Mouse (Mus musculus) small intestine, adult 2 months (tissue): Measurements from ENCODE around the gene Aldoart2. TPM values are rescaled to one million over a fixed set of nuclear protein-coding genes. Genes with fewer than 3 reads are reported as not detected.
A peak's percentile ranks its signal among the peaks of the same experiment; 100 is the strongest.
"Not testable (repeated sequence)": the region's sequence is repeated elsewhere in the genome, so short reads cannot be mapped to it uniquely, and the experiment has no call there.

ENCODE experiments used
- H3K27ac ChIP-seq: fragments of 200-500 bp; 2 replicates; pipeline ENCODE4 v1.5.1; 2012; ENCODE audit warnings: low read depth, low read length, control low read depth, inconsistent platforms; ENCODE audit not compliant: insufficient read depth
- H3K27me3 ChIP-seq: fragments of 200-500 bp; 2 replicates; pipeline ENCODE4 v1.6.1; 2012; ENCODE audit warnings: mild to moderate bottlenecking, moderate library complexity, low read length, inconsistent platforms; ENCODE audit not compliant: control insufficient read depth, insufficient read depth
- H3K36me3 ChIP-seq: fragments of 200-500 bp; 2 replicates; pipeline ENCODE4 v1.6.1; 2012; ENCODE audit warnings: mild to moderate bottlenecking, low read length, control low read depth, inconsistent platforms; ENCODE audit not compliant: control insufficient read depth, insufficient read depth
- H3K4me1 ChIP-seq: fragments of 200-500 bp; 2 replicates; pipeline ENCODE4 v1.6.1; 2012; ENCODE audit warnings: low read length, inconsistent platforms, mixed read lengths; ENCODE audit not compliant: control insufficient read depth, insufficient read depth, insufficient read length
- H3K4me3 ChIP-seq: fragments of 200-500 bp; 2 replicates; pipeline ENCODE4 v1.5.1; 2012; ENCODE audit warnings: low read depth, mild to moderate bottlenecking, control low read depth, inconsistent platforms, low read length, moderate library complexity
- CTCF ChIP-seq: fragments of 200-500 bp; IDR thresholded peaks from 2 replicates; pipeline ENCODE4 v1.5.1; 2012; ENCODE audit warnings: low read depth, mild to moderate bottlenecking, control low read depth, inconsistent platforms, low read length, moderate library complexity, mixed read lengths; ENCODE audit not compliant: insufficient replicate concordance, insufficient read length; ENCODE audit errors: extremely low read depth
- POLR2A ChIP-seq: fragments of 200-500 bp; IDR thresholded peaks from 2 replicates; pipeline ENCODE4 v1.6.1; 2012; ENCODE audit warnings: low read depth, mild to moderate bottlenecking, control low read depth, inconsistent platforms, low read length, moderate library complexity
- WGBS: fragments of 180-500 bp; shearing (Covaris S2); methylation state at CpG from one replicate; pipeline ENCODE4 v1.1.7; 2018; 5-methylcytosine and 5-hydroxymethylcytosine counted together
- polyA plus RNA-seq: library from polyadenylated mRNA; depleted of rRNA; stranded (reverse); fragments of >200 nt; gene quantifications from 2 replicates; pipeline ENCODE4 v1.2.3, GENCODE M21; 2012

The Aldoart2 gene
- polyA plus RNA-seq, 1 experiment = not detected

DNA sequence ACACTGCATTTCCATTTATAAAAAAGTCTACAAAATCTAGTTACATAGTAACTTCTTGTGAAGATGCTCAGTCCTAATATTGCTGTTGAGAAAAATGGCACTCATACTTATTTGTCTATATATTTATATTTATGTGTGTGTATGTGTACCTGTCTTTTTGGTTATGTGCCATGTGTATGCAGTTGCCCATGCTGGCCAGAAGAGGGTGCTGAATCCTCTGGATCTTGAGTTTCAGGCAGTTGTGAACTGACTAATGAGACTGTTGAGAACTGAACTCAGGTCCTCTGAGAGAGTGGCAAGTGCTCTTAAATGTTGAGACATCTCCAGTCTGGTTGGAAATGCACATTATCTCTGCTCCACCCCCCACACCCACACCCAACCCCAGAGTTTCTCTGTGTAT, 8.1 kb downstream of the Aldoart2 start:
- Histone ChIP-seq H3K4me1 (peaks cover 5% of the 10 kb centered on the region; the same call in 1 of the 2 replicates), H3K27ac (no peak overlapping the region), H3K27me3 (peaks cover 3% of the 10 kb centered on the region; the same call in 1 of the 2 replicates), H3K36me3 (no peaks in the 10 kb centered on the region), H3K4me3 (no peak overlapping the region)
- TF ChIP-seq POLR2A (no peak), CTCF (no peak)

DNA sequence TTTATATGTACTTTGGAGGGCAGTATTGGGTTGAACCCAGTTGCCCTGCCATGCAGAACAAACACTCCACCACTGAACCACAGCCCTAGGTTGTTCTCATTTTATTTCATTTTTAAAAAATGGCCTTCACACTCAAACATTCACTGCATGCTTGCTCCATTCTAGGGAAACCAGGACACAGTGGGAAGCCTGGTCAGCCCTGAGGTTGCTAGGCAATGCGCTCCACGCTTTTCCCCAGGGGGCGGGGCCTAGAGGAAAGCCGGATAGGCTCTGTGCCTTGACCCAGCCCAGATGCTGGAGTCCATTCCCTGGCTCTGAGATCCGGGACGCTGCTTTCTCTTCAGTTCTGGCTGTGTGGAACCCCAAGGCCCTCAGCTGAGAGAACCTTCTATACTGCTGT, 8.8 kb downstream of the Aldoart2 start:
- H3K4me3 ChIP-seq = no peak overlapping the region
- 5% methylated on average over 6 of the region's 6 CpGs for WGBS

DNA sequence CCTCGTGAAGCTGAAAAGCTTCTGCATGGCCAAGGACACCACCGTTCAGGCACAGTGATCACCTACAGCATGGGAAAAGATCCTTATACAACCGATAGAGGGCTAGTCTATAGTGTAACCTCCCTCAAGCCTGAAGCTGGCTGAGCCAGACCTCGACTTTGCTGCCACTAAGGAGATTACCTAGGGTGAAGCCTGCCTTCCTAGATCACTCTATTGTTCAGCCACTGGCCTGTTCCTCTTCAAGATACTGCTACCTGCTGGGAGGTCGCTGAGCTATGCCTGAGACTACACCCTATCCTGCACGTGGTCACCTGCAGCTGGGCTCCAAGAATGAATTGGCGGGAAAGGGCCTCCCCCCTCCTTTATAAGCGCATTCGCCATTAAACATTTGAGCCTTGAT, 21.9 kb downstream of the Aldoart2 start:
- H3K27ac ChIP-seq, H3K36me3 ChIP-seq, H3K4me1 ChIP-seq, H3K27me3 ChIP-seq, H3K4me3 ChIP-seq: not testable (repeated sequence)
- 52% methylated on average over 9 of the region's 9 CpGs for WGBS

More for the DNA sequence above, 8.8 kb downstream of the Aldoart2 start:
- no peaks in the 10 kb centered on the region for H3K36me3 ChIP-seq
- TF ChIP-seq POLR2A = no peak
- TF ChIP-seq CTCF = no peak
- no peak overlapping the region for H3K27ac ChIP-seq
- H3K27me3 ChIP-seq = peaks cover 3% of the 10 kb centered on the region; the same call in 1 of the 2 replicates
- H3K4me1 ChIP-seq = peaks cover under 1% of the 10 kb centered on the region; the same call in 1 of the 2 replicates

DNA sequence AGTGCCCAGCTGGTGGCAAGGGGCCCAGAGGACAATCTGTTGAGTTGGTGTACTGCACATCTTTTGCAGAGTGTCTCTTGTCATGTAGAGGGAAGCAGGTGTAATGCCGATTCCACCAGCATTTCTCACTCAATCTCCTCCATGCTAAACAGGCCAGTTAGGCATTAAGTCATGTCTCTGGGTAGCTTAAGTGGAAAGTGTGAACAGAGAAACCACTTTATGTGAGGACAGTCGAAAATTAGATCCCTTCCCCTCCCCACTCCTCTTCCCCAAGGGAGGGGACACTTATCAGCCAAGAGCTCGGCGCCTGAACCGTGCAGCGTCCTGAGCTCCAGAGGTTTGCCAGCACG, 33.5 kb downstream of the Aldoart2 start:
- H3K27ac ChIP-seq = no peak overlapping the region
- H3K27me3 ChIP-seq = peaks cover 27% of the 10 kb centered on the region
- peaks cover 1% of the 10 kb centered on the region; the same call in 1 of the 2 replicates for H3K36me3 ChIP-seq
- no peak for TF ChIP-seq CTCF
- TF ChIP-seq POLR2A = no peak
- peaks cover 12% of the 10 kb centered on the region for H3K4me1 ChIP-seq
- H3K4me3 ChIP-seq = no peak overlapping the region
- WGBS = 6% methylated on average over 7 of the region's 7 CpGs

DNA sequence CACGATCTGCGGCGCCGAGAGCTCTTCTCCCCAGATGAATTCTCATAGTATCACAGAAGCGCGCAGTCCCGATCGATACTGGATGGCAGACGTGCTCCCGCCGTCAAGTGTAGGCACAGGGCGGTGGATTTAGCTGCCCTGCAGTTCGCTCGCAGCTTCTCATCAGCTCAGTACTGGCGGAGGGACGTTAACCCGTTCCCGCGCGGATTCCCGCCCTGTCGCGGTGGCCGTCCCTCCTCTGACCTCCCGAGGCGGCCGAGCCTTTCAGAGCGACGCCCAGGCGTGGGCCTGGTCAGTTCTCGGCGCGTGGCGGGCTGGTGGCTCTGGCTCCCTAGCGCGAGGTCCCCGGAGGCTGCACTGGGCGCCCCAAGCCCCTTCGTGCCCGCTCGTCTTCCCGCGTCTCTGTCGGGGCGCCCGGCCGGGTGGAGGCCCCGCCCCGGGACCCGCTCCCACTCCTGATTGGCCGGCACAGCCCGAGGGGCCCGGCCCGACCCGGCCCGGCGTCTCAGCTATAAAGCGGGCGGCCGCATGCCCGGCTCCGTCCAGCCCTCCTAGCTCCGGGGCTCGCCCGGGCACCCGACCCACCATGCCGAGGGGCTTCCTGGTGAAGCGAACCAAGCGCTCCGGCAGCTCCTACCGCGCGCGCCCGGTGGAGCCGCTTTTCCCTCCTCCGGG, 34.0 kb downstream of the Aldoart2 start, which contains the start of gene Insm2:
Gene Insm2, plus strand, starts transcription at position 541 of the 675 bp plus-strand sequence.
- Histone ChIP-seq H3K4me1 (peaks cover 12% of the 10 kb centered on the region), H3K36me3 (peaks cover 3% of the 10 kb centered on the region), H3K4me3 (peak within 1 kb of the TSS; percentile 49), H3K27me3 (peaks cover 27% of the 10 kb centered on the region), H3K27ac (no peak within 1 kb of the TSS)
- no peak for TF ChIP-seq POLR2A
- no peak for TF ChIP-seq CTCF
- WGBS = under 1% methylated on average over 77 of the region's 77 CpGs

DNA sequence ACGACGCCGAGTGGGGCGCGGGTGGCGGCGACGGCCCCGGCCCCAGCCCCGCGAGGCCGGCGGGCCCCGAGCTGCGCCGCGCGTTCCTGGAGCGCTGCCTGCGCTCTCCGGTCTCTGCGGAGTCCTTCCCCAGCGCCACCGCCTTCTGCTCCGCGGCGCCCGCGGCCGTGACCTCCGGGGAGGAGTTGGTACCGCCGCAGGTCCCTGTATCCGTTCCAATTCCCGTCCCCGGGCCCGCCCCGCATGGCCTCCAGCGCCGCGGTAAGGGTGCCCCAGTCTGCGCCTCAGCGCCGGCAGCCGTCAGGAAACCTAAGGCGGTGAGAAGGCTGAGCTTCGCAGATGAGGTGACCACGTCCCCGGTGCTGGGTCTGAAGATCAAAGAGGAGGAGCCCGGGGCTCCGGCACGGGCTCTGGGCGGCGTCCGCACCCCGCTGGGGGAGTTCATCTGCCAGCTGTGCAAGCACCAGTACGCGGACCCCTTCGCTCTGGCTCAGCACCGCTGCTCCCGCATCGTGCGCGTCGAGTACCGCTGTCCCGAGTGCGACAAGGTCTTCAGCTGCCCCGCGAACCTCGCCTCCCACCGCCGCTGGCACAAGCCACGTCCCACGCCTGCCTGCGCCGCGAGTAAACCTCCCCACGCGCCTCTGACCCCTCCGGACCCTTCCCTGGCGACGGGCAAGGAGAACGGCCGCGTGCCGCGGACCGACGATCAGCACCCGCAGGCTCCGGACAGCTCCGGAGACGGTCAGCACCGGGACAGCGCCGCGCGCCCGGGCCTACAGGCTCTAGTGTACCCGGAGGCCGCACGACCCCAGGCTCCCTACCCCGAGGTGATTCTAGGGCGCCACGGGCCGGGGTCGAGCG, 34.8 kb downstream of the Aldoart2 start:
- 2% methylated on average over 109 of the region's 109 CpGs for WGBS
- Histone ChIP-seq H3K27ac (no peak overlapping the region), H3K36me3 (peaks cover 3% of the 10 kb centered on the region), H3K27me3 (peaks cover 27% of the 10 kb centered on the region), H3K4me1 (peaks cover 12% of the 10 kb centered on the region), H3K4me3 (peak overlapping the region; percentile 49)
- no peak for TF ChIP-seq CTCF
- no peak for TF ChIP-seq POLR2A

DNA sequence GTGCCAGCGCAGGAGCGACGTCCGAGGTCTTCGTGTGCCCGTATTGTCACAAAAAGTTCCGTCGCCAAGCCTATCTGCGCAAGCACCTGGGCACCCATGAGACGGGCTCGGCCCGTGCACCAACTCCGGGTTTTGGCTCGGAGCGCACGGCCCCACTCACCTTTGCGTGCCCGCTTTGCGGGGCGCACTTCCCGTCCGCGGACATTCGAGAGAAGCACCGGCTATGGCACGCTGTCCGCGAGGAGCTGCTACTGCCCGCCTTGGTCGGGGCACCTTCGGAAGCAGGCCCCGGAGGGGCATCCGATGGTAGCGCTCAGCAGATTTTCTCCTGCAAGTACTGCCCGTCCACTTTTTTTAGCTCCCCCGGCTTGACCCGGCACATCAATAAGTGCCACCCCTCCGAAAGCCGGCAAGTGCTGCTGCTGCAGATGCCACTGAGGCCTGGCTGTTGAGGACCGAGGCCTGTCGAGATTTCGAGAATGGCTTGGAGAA, 35.5 kb downstream of the Aldoart2 start:
- WGBS = 7% methylated on average over 42 of the region's 42 CpGs
- peaks cover 12% of the 10 kb centered on the region for H3K4me1 ChIP-seq
- TF ChIP-seq CTCF = no peak
- TF ChIP-seq POLR2A = no peak
- peaks cover 3% of the 10 kb centered on the region for H3K36me3 ChIP-seq
- peaks cover 27% of the 10 kb centered on the region for H3K27me3 ChIP-seq
- H3K27ac ChIP-seq = no peak overlapping the region
- H3K4me3 ChIP-seq = peak overlapping the region; percentile 16; the same call in 1 of the 2 replicates
